Mouse (Mus musculus): Measurements from ENCODE around the gene Acot13.
"Not testable (repeated sequence)": the region's sequence is repeated elsewhere in the genome, so short reads cannot be mapped to it uniquely, and the experiment has no call there.

Acot13 gene

DNA sequence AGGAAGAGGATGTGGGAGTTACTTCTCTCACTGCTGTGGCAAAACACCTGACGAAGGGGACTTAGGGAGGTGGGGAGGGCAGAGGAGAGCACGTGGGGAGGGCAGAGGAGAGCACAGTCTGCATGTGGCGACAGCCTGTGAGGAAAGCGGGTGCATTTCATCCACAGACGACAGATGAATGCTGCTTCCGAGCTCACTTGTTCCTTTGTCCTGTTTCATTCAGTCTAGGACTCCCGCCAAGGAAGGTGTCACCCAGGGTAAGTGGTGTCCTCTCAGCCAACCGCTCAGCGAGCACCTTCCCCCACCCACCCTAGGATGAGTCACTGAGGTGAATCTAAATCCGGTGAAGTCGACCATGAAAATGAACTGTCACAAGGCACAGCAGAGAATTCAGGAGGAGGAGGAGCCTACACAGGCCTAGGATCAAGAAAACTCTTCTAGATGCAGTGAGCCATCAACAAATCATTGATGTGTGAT, 45.3 kb downstream of the Acot13 start:
- DNase-seq (ENCODE audit: low spot score in 2 of 2): peak; percentile 44 to 54

DNA sequence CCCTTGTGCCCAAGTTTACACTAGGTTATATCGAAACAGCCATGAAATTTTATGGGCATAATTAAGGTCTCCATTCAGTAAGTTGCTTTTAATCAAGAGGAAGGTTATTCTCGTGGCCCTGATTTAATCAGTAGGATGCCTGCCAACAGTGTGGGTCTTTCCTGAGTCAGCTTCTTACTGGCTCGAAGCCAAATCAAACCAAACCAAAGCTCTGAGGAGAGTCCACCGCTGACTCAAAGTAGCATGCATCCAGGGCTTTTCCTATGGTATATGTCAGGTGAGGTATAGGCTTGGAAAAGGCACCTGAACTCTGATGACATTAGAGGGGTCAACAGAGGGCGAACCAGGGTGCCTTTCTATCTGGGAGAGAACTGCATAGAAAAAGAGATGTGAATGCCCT, 49.4 kb downstream of the Acot13 start:
- DNase-seq (ENCODE audit: low spot score in 2 of 2): no peak

DNA sequence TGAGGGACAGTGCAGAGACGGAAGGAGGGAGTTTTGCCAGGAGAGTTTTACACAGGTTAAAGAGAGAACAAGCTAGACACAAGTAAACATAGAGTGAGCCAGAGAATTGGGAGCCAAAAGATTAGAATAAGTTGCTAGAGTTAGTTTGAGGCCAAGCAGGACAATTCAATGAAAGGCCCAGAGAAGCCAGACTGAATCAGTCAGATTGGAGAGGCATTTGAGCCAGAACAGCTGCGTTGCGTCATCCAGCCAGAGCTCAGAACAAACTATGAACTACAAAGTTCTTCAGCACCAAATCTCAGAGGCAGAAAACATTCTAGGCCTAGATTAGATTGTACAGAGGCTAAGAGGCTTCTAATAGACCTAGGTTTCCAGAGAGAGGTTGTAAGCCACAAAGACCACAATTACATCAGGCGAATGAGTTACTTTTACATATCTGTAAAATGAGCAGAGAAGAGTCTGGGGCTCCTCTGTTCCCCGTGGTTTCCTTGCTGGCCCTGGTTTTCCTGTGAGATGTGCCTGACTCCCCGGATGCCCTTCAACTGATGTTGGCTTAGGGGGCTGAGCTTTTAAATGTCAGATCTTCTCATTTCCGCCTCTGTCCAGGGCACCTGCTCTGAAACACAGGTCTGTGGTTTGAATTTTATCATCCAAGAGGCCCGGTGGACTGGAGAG, 52.5 kb downstream of the Acot13 start:
- no peak for DNase-seq (ENCODE audit: low spot score in 2 of 2)

GRCm38 (mm10) chr13:24778026-24778425, 53.3 kb downstream of the Acot13 start:
- DNase-seq (ENCODE audit: low spot score in 2 of 2): no peak

DNA sequence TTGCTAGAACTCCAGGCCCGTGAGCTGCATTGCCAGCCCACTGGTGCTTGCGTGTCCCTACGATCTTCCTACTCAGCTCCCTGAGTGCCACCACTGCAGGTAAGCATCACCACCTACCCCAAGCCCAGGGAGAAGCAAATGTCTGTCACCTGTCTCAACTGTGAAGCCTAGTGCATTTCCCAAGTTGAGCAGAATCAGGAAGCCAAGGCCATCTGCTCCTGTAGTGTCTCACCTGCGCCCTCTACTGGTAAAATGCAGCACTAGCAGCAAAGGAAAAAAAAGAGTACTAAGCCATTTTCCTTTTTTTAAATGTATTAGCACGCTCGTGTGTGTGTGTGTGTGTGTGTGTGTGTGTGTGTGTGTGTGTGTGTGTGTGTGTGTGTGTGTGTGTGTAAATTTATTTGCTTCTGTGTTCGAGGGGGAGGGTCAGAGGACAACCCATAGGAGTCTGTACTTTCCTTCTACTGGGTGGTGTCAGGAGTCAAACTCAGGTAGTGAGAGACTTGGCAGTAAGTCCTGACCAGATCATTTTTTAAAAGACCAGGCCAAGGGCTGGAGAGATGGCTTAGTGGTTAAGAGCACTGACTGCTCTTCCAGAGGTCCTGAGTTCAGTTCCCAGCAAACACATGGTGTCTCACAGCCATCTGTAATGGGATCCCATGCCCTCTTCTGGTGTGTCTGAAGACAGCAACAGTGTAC, 55.0 kb downstream of the Acot13 start:
- peak; percentile 41 to 67 for DNase-seq (ENCODE audit: low spot score in 2 of 2)

- DNase-seq (ENCODE audit: low spot score in 2 of 2): not testable (repeated sequence)
These were observed 59.9 kb downstream of the Acot13 start for GRCm38 (mm10) chr13:24771482-24771881.
